Mouse (Mus musculus) left cerebral cortex, adult 2 months (tissue): Measurements from ENCODE around the gene Nadsyn1. TPM values are rescaled to one million over a fixed set of nuclear protein-coding genes. Genes with fewer than 3 reads are reported as not detected.

Source experiments
- DNase-seq, 2 experiments: peaks; one replicate each; pipeline ENCODE4 v3.0.0; 2021 to 2022; ENCODE audit warnings: low spot score in 2 of 2, mixed read lengths in 1 of 2; ENCODE audit errors: extremely low spot score in 1 of 2
- H3K27ac ChIP-seq: fragments of 200-600 bp; 2 replicates; pipeline ENCODE4 v1.8.1; 2022
- H3K4me3 ChIP-seq: fragments of 200-600 bp; 2 replicates; pipeline ENCODE4 v1.8.1; 2022
- CTCF ChIP-seq: fragments of 200-600 bp; IDR thresholded peaks from 2 replicates; pipeline ENCODE4 v1.8.1; 2022; ENCODE audit warnings: antibody characterized with exemption, mild to moderate bottlenecking, moderate library complexity
- intact Hi-C: fragments of 180-260 bp; cut with DNase I; formaldehyde crosslinking; loops from one replicate; pipeline ENCODE4 v1.15.1; 2025
- long read RNA-seq, 2 experiments: library from polyadenylated mRNA; stranded (forward); transcript quantifications; one replicate each; pipeline ENCODE4 v2.0.0; 2021; ENCODE audit warnings: borderline mapping rate in 2 of 2
- total RNA-seq, 2 experiments: library from RNA; stranded (reverse); gene quantifications; 2 replicates each; pipeline ENCODE4 v1.2.3; 2021

Gene Nadsyn1
- total RNA-seq = 1 to 10 TPM; 6.4 to 7.1 TPM
- long read RNA-seq, experiment 1, partial matches to known transcripts = 0 of 8 reads
- long read RNA-seq, experiment 1, other reads (novel, unspliced or antisense) = 7 of 8 reads
- long read RNA-seq, experiment 2, transcript Nadsyn1-201 (21 exons, 2,641 nt) = major isoform, 5 of 12 reads
- long read RNA-seq, experiment 2, partial matches to known transcripts = 0 of 12 reads
- long read RNA-seq, experiment 2, other reads (novel, unspliced or antisense) = 7 of 12 reads

- Histone ChIP-seq H3K27ac (peak within 1 kb of the TSS; percentile 97), H3K4me3 (peak within 1 kb of the TSS; percentile 65)
- TF ChIP-seq CTCF = no peak
- intact Hi-C loops = loop anchor here (5.0 to 10.0 kb wide), 3 partner anchors 85 to 732 kb away; partner anchors contain the start of gene Ppfia1
- DNase-seq = peak; percentile 99
Measured at GRCm38 (mm10) chr7:143822375-143823265, at the start of gene Nadsyn1, which contains the start of gene Dhcr7. Nadsyn1 (minus strand) TSS chr7:143822849. Dhcr7 (plus strand) TSS chr7:143823145.

- no peak for DNase-seq
- TF ChIP-seq CTCF = no peak
- intact Hi-C loops = no loop called here
- H3K27ac ChIP-seq = no peak overlapping the region
- H3K4me3 ChIP-seq = no peak overlapping the region
Measured at GRCm38 (mm10) chr7:143868874-143869273, 46.2 kb upstream of the Nadsyn1 start.

GRCm38 (mm10) chr7:143866538-143866937 lies 43.9 kb upstream of the Nadsyn1 start, which contains the start of gene Gm498:
Gm498 (plus strand) TSS chr7:143866838.
- no peak for TF ChIP-seq CTCF
- no peak within 1 kb of the TSS for H3K27ac ChIP-seq
- no peak within 1 kb of the TSS for H3K4me3 ChIP-seq
- intact Hi-C loops = no loop called here
- no peak for DNase-seq

GRCm38 (mm10) chr7:143848768-143849482 lies 26.3 kb upstream of the Nadsyn1 start:
- no peak for DNase-seq
- intact Hi-C loops = no loop called here
- TF ChIP-seq CTCF = no peak

GRCm38 (mm10) chr7:143848127-143848767 lies 25.6 kb upstream of the Nadsyn1 start:
- intact Hi-C loops = no loop called here

More at GRCm38 (mm10) chr7:143848768-143849482, 26.3 kb upstream of the Nadsyn1 start:
- H3K27ac ChIP-seq = no peak overlapping the region
- H3K4me3 ChIP-seq = no peak overlapping the region

GRCm38 (mm10) chr7:143841301-143841700 lies 18.7 kb upstream of the Nadsyn1 start:
- no peak for TF ChIP-seq CTCF
- no peak overlapping the region for H3K27ac ChIP-seq
- intact Hi-C loops = no loop called here
- no peak overlapping the region for H3K4me3 ChIP-seq
- no peak for DNase-seq

More at GRCm38 (mm10) chr7:143848127-143848767, 25.6 kb upstream of the Nadsyn1 start:
- no peak for TF ChIP-seq CTCF
- DNase-seq = no peak
- Histone ChIP-seq H3K27ac (no peak overlapping the region), H3K4me3 (no peak overlapping the region)

GRCm38 (mm10) chr7:143840121-143840520 lies 17.5 kb upstream of the Nadsyn1 start:
- intact Hi-C loops = no loop called here
- no peak overlapping the region for H3K27ac ChIP-seq
- TF ChIP-seq CTCF = no peak
- no peak for DNase-seq
- no peak overlapping the region for H3K4me3 ChIP-seq

- no peak for TF ChIP-seq CTCF
Measured at GRCm38 (mm10) chr7:143837705-143838358, 15.2 kb upstream of the Nadsyn1 start.

GRCm38 (mm10) chr7:143834972-143835371 lies 12.3 kb upstream of the Nadsyn1 start:
- DNase-seq = no peak
- Histone ChIP-seq H3K27ac (no peak overlapping the region), H3K4me3 (no peak overlapping the region)
- intact Hi-C loops = loop anchor here (10.0 kb wide), 3 partner anchors 240 to 640 kb away; partner anchors contain the start of gene Cttn
- no peak for TF ChIP-seq CTCF

More at GRCm38 (mm10) chr7:143837705-143838358, 15.2 kb upstream of the Nadsyn1 start:
- DNase-seq = no peak
- no peak overlapping the region for H3K27ac ChIP-seq
- no peak overlapping the region for H3K4me3 ChIP-seq
- intact Hi-C loops = loop anchor here (10.0 kb wide), 3 partner anchors 237 to 637 kb away; partner anchors contain the start of gene Cttn

- no peak for DNase-seq
- intact Hi-C loops = loop anchor here (10.0 kb wide), 3 partner anchors 240 to 640 kb away; partner anchors contain the start of gene Cttn
- TF ChIP-seq CTCF = no peak
- Histone ChIP-seq H3K4me3 (no peak overlapping the region), H3K27ac (no peak overlapping the region)
Measured at GRCm38 (mm10) chr7:143834316-143834715, 11.7 kb upstream of the Nadsyn1 start.
